Mouse (Mus musculus) hindbrain, postnatal 0 days (tissue): ENCODE results near the gene Tmem184a. TPM values are rescaled to one million over a fixed set of nuclear protein-coding genes. Genes with fewer than 3 reads are reported as not detected.
A peak's percentile ranks its signal among the peaks of the same experiment; 100 is the strongest.

Source experiments
- ATAC-seq: fragments of 200-750 bp; cut with Nextera tagmentation; 2 replicates; pipeline ENCODE4 v1.8.0; 2017; ENCODE audit warnings: mild to moderate bottlenecking, moderate TSS enrichment, moderate library complexity
- DNase-seq: peaks from one replicate; pipeline ENCODE4 v3.0.0-alpha.2; 2015; ENCODE audit warnings: low spot score
- H3K27ac ChIP-seq: fragments of 300-500 bp; sonication (generic); 2 replicates; pipeline ENCODE4 v1.5.1; 2014; ENCODE audit warnings: mild to moderate bottlenecking
- H3K27me3 ChIP-seq: fragments of 300-500 bp; sonication (generic); 2 replicates; pipeline ENCODE4 v1.6.1; 2014; ENCODE audit warnings: low read length, mixed read lengths; ENCODE audit not compliant: insufficient read depth
- H3K36me3 ChIP-seq: fragments of 300-500 bp; sonication (generic); 2 replicates; pipeline ENCODE4 v1.6.1; 2014; ENCODE audit warnings: low read length, mixed read lengths; ENCODE audit not compliant: insufficient read depth
- H3K4me1 ChIP-seq: fragments of 300-500 bp; sonication (generic); 2 replicates; pipeline ENCODE4 v1.6.1; 2014; ENCODE audit warnings: antibody characterized with exemption, low read length, mixed read lengths; ENCODE audit not compliant: insufficient read depth
- H3K4me2 ChIP-seq: fragments of 300-500 bp; sonication (generic); 2 replicates; pipeline ENCODE4 v1.6.1; 2014; ENCODE audit warnings: low read depth, mild to moderate bottlenecking, low read length, moderate library complexity, mixed read lengths
- H3K4me3 ChIP-seq: fragments of 300-500 bp; sonication (generic); 2 replicates; pipeline ENCODE4 v1.5.1; 2014; ENCODE audit warnings: low read length
- H3K9ac ChIP-seq: fragments of 300-500 bp; sonication (generic); replicated peaks from 2 replicates; pipeline ENCODE4 v1.6.1; 2014; ENCODE audit warnings: mild to moderate bottlenecking, low read length, moderate library complexity, mixed read lengths
- H3K9me3 ChIP-seq: fragments of 300-500 bp; sonication (generic); 2 replicates; pipeline ENCODE4 v1.6.1; 2016; ENCODE audit warnings: low read length, mixed read lengths
- CTCF ChIP-seq: IDR thresholded peaks from 2 replicates; pipeline ENCODE4 v1.5.1; 2016; ENCODE audit warnings: antibody characterized with exemption, control low read depth, low read depth
- WGBS: fragments of 180-500 bp; shearing (Covaris S2); extraction: QIAGEN DNeasy Blood & Tissue Kit; methylation state at CpG from one replicate; pipeline ENCODE4 v1.1.7; 2014; 5-methylcytosine and 5-hydroxymethylcytosine counted together
- polyA plus RNA-seq: library from polyadenylated mRNA; unstranded; fragments of >200 nt; fragmentation: Nextera tagmentation; extraction: Ambion mirVana; gene quantifications from 2 replicates; pipeline ENCODE4 v1.2.1, GENCODE M21; 2015
- total RNA-seq: library from RNA; depleted of rRNA; stranded (reverse); fragments of >200 nt; gene quantifications from 2 replicates; pipeline ENCODE4 v1.2.3, GENCODE M21; 2014; rRNA removed

Tmem184a gene
- 0.04 and 0.31 TPM in 2 replicates for total RNA-seq
- 0.06 and 0.08 TPM in 2 replicates for polyA plus RNA-seq

GRCm38 (mm10) chr5:139819538-139820181 is at the start of gene Tmem184a:
Gene Tmem184a, minus strand, starts transcription at chr5:139819917.
- ATAC-seq, result 0 out of 2 replicates have a peak, but pooled peaks have one; percentile 27
- Histone ChIP-seq H3K27me3 (no peaks in the 10 kb centered on the region), H3K27ac (no peak within 1 kb of the TSS), H3K9me3 (no peaks in the 10 kb centered on the region), H3K9ac (no peak within 1 kb of the TSS), H3K36me3 (peaks cover 25% of the 10 kb centered on the region), H3K4me3 (no peak within 1 kb of the TSS), H3K4me2 (no peak within 1 kb of the TSS), H3K4me1 (no peaks in the 10 kb centered on the region)
- 84% methylated on average over 9 of the region's 9 CpGs for WGBS
- no peak for DNase-seq
- TF ChIP-seq CTCF, result no peak

GRCm38 (mm10) chr5:139862759-139863158 is 43.0 kb upstream of the Tmem184a start:
- 21% methylated on average over 4 of the region's 4 CpGs for WGBS
- H3K9me3 ChIP-seq, result no peaks in the 10 kb centered on the region
- no peak overlapping the region for H3K9ac ChIP-seq
- H3K27me3 ChIP-seq, result no peaks in the 10 kb centered on the region
- no peak for ATAC-seq
- no peak overlapping the region for H3K4me2 ChIP-seq
- H3K4me3 ChIP-seq, result no peak overlapping the region
- H3K36me3 ChIP-seq, result no peaks in the 10 kb centered on the region
- no peaks in the 10 kb centered on the region for H3K4me1 ChIP-seq
- TF ChIP-seq CTCF, result no peak
- DNase-seq, result peak; percentile 80
- no peak overlapping the region for H3K27ac ChIP-seq

- Histone ChIP-seq H3K36me3 (no peaks in the 10 kb centered on the region), H3K4me3 (no peak overlapping the region), H3K27ac (no peak overlapping the region), H3K4me2 (peak overlapping the region; percentile 14; the same call in 1 of the 2 replicates), H3K9ac (no peak overlapping the region; the same call in 1 of the 2 replicates), H3K9me3 (no peaks in the 10 kb centered on the region), H3K4me1 (no peaks in the 10 kb centered on the region), H3K27me3 (no peaks in the 10 kb centered on the region)
- TF ChIP-seq CTCF, result no peak
- WGBS, result 13% methylated on average over 15 of the region's 15 CpGs
- DNase-seq (peak; percentile 69), ATAC-seq (peak; percentile 83)
Measured at GRCm38 (mm10) chr5:139860328-139861104, 40.8 kb upstream of the Tmem184a start.

GRCm38 (mm10) chr5:139849626-139850320 is 30.1 kb upstream of the Tmem184a start:
- Histone ChIP-seq H3K27ac (no peak overlapping the region), H3K9ac (no peak overlapping the region), H3K9me3 (no peaks in the 10 kb centered on the region), H3K27me3 (no peaks in the 10 kb centered on the region), H3K4me2 (no peak overlapping the region), H3K36me3 (no peaks in the 10 kb centered on the region), H3K4me1 (no peaks in the 10 kb centered on the region), H3K4me3 (no peak overlapping the region)
- ATAC-seq (no peak), DNase-seq (peak; percentile 33)
- WGBS, result 54% methylated on average over 12 of the region's 12 CpGs
- TF ChIP-seq CTCF, result no peak

GRCm38 (mm10) chr5:139839142-139839541 is 19.4 kb upstream of the Tmem184a start:
- Histone ChIP-seq H3K27me3 (no peaks in the 10 kb centered on the region), H3K9ac (no peak overlapping the region), H3K9me3 (0 out of 2 replicates have a peak, but pooled peaks cover 2% of the 10 kb centered on the region), H3K4me3 (no peak overlapping the region), H3K4me1 (no peaks in the 10 kb centered on the region), H3K4me2 (no peak overlapping the region), H3K27ac (no peak overlapping the region), H3K36me3 (no peaks in the 10 kb centered on the region)
- TF ChIP-seq CTCF, result no peak
- ATAC-seq (no peak; the same call in 1 of the 2 replicates), DNase-seq (no peak)
- 15% methylated on average over 3 of the region's 3 CpGs for WGBS

GRCm38 (mm10) chr5:139838476-139838892 is 18.8 kb upstream of the Tmem184a start:
- Histone ChIP-seq H3K27ac (no peak overlapping the region), H3K9me3 (no peaks in the 10 kb centered on the region), H3K9ac (no peak overlapping the region), H3K36me3 (no peaks in the 10 kb centered on the region), H3K27me3 (no peaks in the 10 kb centered on the region), H3K4me1 (no peaks in the 10 kb centered on the region), H3K4me2 (no peak overlapping the region), H3K4me3 (no peak overlapping the region)
- WGBS, result 5% methylated on average over 2 of the region's 2 CpGs
- DNase-seq (peak; percentile 86), ATAC-seq (peak; percentile 73; the same call in 1 of the 2 replicates)
- TF ChIP-seq CTCF, result peak; percentile 62
